Mouse (Mus musculus): ENCODE measurements around the gene Psen2. TPM values are rescaled to one million over a fixed set of nuclear protein-coding genes. Genes with fewer than 3 reads are reported as not detected.
A peak's percentile ranks its signal among the peaks of the same experiment; 100 is the strongest.

Psen2 gene
- polyA plus RNA-seq, 1 experiment from 2014 or later = 7.7 TPM

DNA sequence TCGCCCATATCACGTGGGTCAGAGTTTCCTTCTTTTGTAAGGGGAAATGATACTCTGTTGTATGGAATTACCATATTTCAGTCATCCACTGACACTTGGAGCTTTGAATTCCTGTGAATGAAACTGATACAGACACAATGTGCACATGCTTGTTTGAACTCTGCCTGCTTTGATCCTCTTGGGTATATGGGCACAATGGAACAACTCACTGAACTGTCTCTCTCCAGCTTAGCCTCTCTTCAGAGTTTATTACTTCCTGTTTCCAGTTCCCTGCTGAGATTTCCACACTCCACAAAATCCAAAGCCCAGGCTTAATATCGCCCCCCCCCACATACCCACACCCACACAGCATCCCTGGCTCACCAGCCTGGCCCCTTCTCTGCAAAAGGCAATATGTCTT is 31.5 kb downstream of the Psen2 start:
- no peak overlapping the region for H3K4me2 ChIP-seq (replicated peaks)
- no peak overlapping the region for H3K27ac ChIP-seq (replicated peaks)
- H3K9me3 ChIP-seq = no peaks in the 10 kb centered on the region
- no peak for ATAC-seq (ENCODE audit: low FRiP score, low read depth)
- H3K27me3 ChIP-seq = no peaks in the 10 kb centered on the region
- WGBS = 62% methylated on average over 3 of the region's 3 CpGs
- no peak overlapping the region for H3K9ac ChIP-seq (replicated peaks)
- H3K4me3 ChIP-seq = no peak overlapping the region
- H3K4me1 ChIP-seq = peaks cover 4% of the 10 kb centered on the region
- no peaks in the 10 kb centered on the region for H3K36me3 ChIP-seq

DNA sequence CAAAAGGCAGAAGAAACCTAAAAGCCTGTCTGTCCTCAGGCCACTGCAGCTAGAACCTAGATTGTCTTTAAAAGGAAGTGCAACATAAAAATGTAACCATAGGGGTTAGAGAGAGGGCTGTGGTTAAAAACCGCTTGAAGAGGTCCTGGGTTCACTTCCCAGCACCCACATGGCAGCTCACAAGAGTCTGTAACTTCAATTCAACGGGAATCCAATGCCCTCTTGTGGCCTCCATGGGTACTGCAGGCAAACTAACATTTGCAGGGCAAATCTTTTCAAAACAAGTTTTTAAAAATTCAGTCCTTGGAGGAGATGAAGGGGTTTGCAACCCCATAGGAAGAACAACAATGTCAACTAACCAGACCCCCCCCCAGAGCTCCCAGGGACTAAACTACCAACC is 32.7 kb downstream of the Psen2 start:
- Histone ChIP-seq H3K9ac (replicated peaks) (no peak overlapping the region), H3K27me3 (no peaks in the 10 kb centered on the region), H3K36me3 (no peaks in the 10 kb centered on the region), H3K4me1 (peaks cover 14% of the 10 kb centered on the region), H3K27ac (replicated peaks) (no peak overlapping the region), H3K9me3 (no peaks in the 10 kb centered on the region), H3K4me3 (no peak overlapping the region), H3K4me2 (replicated peaks) (no peak overlapping the region)
- ATAC-seq (ENCODE audit: low FRiP score, low read depth) = no peak
- WGBS = 22% methylated on average over 2 of the region's 2 CpGs

DNA sequence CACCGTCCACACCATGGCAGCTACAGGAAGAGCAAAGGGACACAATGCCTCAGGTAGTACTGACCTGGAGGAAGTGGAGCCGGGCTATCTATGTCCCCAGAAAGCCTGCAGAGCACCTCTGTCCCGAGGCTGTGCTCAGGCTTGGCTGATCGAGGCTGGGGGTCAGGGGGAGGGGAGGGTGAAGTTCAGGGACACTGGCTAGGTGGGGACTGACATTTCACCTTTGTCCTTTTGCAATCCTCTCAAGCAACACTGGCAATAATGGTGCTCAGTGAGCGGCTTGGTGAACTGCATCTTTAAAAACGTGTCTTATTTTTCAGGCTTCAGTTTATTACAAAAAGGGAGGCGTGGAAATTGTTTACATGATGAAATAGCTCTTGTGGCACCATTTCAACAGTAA is 33.3 kb downstream of the Psen2 start:
- H3K4me1 ChIP-seq = peaks cover 17% of the 10 kb centered on the region
- no peak overlapping the region for H3K4me2 ChIP-seq (replicated peaks)
- no peak overlapping the region for H3K9ac ChIP-seq (replicated peaks)
- H3K36me3 ChIP-seq = no peaks in the 10 kb centered on the region
- H3K27me3 ChIP-seq = no peaks in the 10 kb centered on the region
- no peaks in the 10 kb centered on the region for H3K9me3 ChIP-seq
- no peak for ATAC-seq (ENCODE audit: low FRiP score, low read depth)
- H3K27ac ChIP-seq (replicated peaks) = no peak overlapping the region
- 86% methylated on average over 7 of the region's 7 CpGs for WGBS
- H3K4me3 ChIP-seq = no peak overlapping the region

DNA sequence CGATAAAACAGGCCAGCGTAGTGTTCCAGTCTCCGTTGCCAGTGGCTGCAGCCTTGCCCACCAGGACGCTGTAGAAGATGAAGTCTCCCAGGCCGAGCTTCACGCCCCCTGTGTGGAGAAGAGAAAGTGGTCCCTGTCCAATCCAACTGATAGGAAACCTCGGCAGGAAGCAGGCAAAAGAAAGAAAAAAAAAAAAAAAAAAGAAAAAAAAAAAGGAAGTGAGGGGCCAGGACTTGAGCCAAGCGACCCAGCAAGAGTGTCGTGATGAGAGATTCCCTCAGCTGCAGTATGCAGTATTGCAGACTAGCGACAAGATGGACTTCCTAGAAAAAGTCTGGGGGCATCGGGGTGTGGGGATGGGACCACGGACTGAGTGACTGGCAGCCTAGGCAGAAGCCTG is 34.4 kb downstream of the Psen2 start:
- Histone ChIP-seq H3K9ac (replicated peaks) (no peak overlapping the region), H3K4me3 (no peak overlapping the region), H3K27ac (replicated peaks) (no peak overlapping the region), H3K4me1 (peaks cover 17% of the 10 kb centered on the region), H3K9me3 (no peaks in the 10 kb centered on the region), H3K36me3 (no peaks in the 10 kb centered on the region), H3K4me2 (replicated peaks) (no peak overlapping the region), H3K27me3 (no peaks in the 10 kb centered on the region)
- ATAC-seq (ENCODE audit: low FRiP score, low read depth) = no peak
- WGBS = 88% methylated on average over 12 of the region's 12 CpGs

DNA sequence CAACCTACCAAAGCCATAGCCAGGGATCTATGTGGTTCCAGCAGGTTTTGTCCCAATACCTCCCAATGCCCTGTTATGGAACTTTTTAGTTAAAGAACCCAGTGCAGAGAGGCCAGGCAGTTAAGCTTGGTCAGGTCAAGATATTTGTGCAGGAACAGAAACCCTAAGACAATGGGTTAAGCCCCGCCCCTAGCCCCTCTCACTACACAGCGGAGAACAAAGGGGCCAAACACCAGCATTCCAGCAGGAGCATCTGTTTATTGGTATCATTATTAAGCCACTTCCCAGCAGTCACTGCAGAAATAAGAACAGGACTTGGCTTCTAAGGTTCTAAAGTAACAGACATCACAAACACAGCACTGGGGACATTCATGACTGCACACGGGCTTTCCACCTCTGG is 36.5 kb downstream of the Psen2 start:
- Histone ChIP-seq H3K4me2 (replicated peaks) (peak overlapping the region; percentile 77; the same call in 1 of the 2 replicates), H3K4me1 (peaks cover 17% of the 10 kb centered on the region), H3K4me3 (no peak overlapping the region), H3K9ac (replicated peaks) (no peak overlapping the region; the same call in 1 of the 2 replicates), H3K27me3 (no peaks in the 10 kb centered on the region), H3K9me3 (no peaks in the 10 kb centered on the region), H3K36me3 (no peaks in the 10 kb centered on the region), H3K27ac (replicated peaks) (no peak overlapping the region)
- 79% methylated on average over 3 of the region's 3 CpGs for WGBS
- no peak for ATAC-seq (ENCODE audit: low FRiP score, low read depth)

DNA sequence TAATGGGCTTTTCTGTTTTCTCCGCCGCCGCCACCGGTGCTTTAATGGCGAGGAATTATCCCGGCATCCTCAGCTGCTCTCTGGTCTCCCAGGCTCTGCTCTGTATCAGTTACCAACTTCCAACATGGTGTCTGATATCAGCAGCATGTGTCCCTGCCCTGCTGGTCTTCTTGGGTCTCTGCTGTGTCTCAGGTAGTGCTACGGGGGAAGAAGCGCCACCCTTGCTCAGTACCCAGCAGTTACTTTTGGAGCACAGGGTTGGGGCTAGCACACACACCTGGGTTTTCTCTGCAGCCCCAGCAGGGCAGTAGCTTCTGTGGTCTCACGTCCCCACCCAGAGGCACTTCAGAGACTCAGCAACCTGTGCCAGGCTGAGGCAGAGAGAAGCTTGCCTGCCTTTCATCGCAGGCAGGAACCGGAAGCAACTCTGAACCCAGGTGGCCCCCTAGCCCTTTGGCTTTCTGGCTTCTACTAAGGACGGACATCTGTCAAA is 37.0 kb downstream of the Psen2 start:
- Histone ChIP-seq H3K4me3 (peak overlapping the region; percentile 47), H3K27me3 (no peaks in the 10 kb centered on the region), H3K27ac (replicated peaks) (peak overlapping the region; percentile 39; the same call in 1 of the 2 replicates), H3K36me3 (no peaks in the 10 kb centered on the region), H3K9ac (replicated peaks) (peak overlapping the region; percentile 39), H3K9me3 (no peaks in the 10 kb centered on the region), H3K4me1 (peaks cover 17% of the 10 kb centered on the region), H3K4me2 (replicated peaks) (peak overlapping the region; percentile 77)
- peak; percentile 35; the same call in 1 of the 2 replicates for ATAC-seq (ENCODE audit: low FRiP score, low read depth)
- WGBS = 10% methylated on average over 12 of the region's 12 CpGs

DNA sequence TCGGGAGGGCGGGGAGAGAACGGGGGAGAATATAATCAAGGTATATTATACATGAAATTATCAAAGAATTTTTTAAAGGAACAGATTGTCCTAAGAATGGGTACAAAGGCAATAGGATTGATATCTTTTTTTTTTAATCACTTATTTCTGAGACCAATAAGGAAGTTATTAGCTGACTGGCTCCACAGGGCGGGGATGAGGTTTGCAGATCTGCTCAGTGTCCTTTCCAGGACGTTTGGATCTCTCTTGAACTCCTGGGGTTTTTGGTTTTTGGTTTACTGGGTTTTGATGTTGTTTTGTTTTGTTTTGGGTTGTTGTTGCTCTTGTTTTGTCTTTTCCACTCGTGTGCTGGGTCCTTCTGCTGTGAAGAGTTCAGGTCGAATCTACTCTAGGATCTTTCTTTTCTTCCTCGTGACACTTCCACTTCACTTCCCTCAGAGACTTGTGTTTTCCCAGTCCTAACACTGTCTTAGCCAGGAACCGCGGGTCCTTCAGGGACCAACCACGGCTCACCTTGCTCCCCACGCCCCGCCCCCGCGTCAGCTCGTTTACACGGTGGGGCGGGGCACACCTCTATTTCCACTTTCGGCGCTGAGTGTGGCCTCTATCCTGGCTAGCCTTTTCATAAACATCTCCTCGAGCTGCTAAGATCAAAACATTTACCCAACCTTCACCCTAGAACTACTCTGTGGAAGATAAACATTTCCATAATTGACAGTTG is 37.6 kb downstream of the Psen2 start:
- H3K9ac ChIP-seq (replicated peaks) = peak overlapping the region; percentile 39
- peak overlapping the region; percentile 47 for H3K4me3 ChIP-seq
- H3K36me3 ChIP-seq = no peaks in the 10 kb centered on the region
- H3K9me3 ChIP-seq = no peaks in the 10 kb centered on the region
- peaks cover 17% of the 10 kb centered on the region for H3K4me1 ChIP-seq
- H3K4me2 ChIP-seq (replicated peaks) = peak overlapping the region; percentile 77
- H3K27me3 ChIP-seq = no peaks in the 10 kb centered on the region
- 17% methylated on average over 21 of the region's 21 CpGs for WGBS
- peak overlapping the region; percentile 39; the same call in 1 of the 2 replicates for H3K27ac ChIP-seq (replicated peaks)
- peak; percentile 83 for ATAC-seq (ENCODE audit: low FRiP score, low read depth)

DNA sequence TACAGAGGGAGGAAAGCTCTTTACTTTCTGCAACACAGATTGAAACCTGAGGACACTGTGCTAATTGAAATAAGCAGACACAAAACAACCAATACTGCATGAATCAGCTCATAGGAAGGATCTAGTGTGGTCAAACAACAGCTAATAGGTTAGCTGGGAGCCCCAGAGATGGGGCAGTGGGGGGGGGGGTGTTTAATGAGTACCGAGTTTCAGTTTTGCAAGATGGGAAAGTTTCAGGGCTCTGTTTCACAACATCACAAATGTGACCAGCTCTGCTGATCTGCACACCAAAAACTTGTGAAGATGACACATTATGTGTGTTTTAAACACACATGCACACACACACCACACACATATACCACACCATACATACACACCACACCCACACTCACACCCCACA is 41.2 kb downstream of the Psen2 start:
- Histone ChIP-seq H3K4me3 (no peak overlapping the region), H3K9ac (replicated peaks) (no peak overlapping the region), H3K27ac (replicated peaks) (no peak overlapping the region), H3K36me3 (no peaks in the 10 kb centered on the region), H3K9me3 (no peaks in the 10 kb centered on the region), H3K4me1 (peaks cover 16% of the 10 kb centered on the region), H3K4me2 (replicated peaks) (no peak overlapping the region), H3K27me3 (no peaks in the 10 kb centered on the region)
- ATAC-seq (ENCODE audit: low FRiP score, low read depth) = no peak
- 100% methylated on average over 1 of the region's 1 CpGs for WGBS

DNA sequence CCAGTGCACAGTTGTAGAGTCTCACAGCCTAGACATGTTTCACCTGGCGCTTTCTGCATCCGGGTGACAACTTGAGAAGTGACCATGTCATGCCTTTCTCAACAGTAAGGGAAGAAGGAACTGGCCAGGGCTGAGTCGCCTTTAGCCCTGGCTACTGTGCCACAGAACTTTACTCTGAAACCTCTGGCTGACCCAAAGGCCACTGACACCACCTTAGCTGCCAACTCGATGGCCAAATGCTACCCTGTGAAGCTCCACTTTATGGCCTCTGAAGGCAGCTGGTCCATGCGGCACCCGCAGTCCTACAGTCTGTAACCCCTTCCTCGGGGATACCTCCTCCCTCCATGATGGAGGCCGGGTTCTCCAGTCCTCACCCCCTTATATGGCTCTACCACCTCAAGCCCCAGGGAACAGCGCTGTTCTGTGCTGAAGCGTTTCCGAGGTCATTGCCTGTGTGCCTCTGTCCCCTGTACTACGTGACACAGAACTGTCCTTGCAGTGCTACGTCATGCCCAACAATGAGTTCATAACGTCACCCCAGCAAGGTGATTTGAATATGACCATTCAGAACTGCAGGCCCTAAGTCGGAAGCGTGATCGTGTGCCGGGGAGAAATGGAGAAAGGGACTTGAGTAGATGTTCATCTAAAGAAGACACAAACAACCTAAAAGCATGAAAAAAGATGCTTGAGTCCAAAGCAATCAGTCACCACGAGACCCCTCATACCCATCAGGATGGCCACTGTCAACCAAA is 42.3 kb downstream of the Psen2 start:
- Histone ChIP-seq H3K9ac (replicated peaks) (no peak overlapping the region), H3K36me3 (no peaks in the 10 kb centered on the region), H3K27me3 (no peaks in the 10 kb centered on the region), H3K4me3 (no peak overlapping the region), H3K27ac (replicated peaks) (no peak overlapping the region), H3K9me3 (no peaks in the 10 kb centered on the region), H3K4me2 (replicated peaks) (no peak overlapping the region), H3K4me1 (peaks cover 6% of the 10 kb centered on the region)
- 91% methylated on average over 19 of the region's 19 CpGs for WGBS
- no peak for ATAC-seq (ENCODE audit: low FRiP score, low read depth)

DNA sequence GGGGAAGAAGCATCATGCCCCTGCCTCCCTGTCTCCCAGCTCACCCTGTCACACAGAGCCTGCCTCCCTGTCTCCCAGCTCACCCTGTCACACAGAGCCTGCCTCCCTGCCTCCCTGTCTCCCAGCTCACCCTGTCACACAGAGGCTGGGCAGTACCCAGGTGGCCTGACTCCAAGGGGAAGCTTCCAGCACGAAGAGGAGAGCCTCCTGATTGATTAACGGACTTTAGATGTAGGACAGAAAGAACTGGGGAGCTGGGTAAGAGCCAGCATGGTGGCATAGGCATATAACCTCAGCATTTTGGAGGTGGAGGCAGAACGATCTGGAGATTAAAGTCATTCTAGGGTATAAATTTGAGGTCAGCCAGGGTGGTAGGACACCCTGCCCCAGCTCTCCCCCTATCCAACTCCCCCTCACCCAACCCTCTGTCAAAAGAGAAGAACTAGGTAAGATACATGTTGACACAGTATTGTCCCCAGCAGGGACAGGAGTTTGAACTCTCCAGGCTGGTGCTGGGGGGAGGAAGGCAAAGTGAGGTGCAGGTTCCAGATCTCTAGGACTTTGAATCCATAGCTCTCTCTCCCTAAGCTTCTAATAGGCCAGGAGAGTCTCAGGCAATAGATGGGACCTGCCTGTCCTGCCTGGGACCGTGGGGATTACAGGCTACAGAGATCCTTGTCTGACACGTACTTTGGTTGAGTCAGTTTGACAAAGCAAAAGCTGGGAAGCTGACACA is 46.5 kb downstream of the Psen2 start:
- H3K27ac ChIP-seq (replicated peaks) = no peak overlapping the region
- H3K27me3 ChIP-seq = no peaks in the 10 kb centered on the region
- no peak for ATAC-seq (ENCODE audit: low FRiP score, low read depth)
- H3K9ac ChIP-seq (replicated peaks) = no peak overlapping the region
- no peaks in the 10 kb centered on the region for H3K36me3 ChIP-seq
- 59% methylated on average over 5 of the region's 5 CpGs for WGBS
- H3K4me1 ChIP-seq = no peaks in the 10 kb centered on the region
- H3K4me2 ChIP-seq (replicated peaks) = no peak overlapping the region
- no peaks in the 10 kb centered on the region for H3K9me3 ChIP-seq
- H3K4me3 ChIP-seq = no peak overlapping the region

DNA sequence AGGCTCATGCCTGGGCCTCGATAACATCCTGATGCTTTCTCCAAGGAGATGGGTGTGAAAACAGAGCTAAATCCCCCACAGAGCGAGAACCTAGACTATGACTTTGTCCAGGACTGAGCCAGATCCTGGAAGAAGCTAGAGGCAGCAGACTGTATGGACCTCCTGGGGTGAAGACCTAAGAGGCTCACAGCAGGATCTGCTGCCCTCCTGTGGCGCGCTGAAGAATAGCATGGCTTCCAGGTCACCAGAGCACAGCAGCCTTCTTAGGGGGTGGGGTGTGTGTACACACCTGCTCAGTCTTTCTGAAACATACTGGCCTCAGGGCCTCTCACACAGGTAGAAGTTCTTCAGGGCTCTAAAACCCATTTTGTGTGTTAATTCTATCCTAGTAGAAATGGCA is 48.2 kb downstream of the Psen2 start:
- H3K27me3 ChIP-seq = no peaks in the 10 kb centered on the region
- H3K36me3 ChIP-seq = no peaks in the 10 kb centered on the region
- H3K9ac ChIP-seq (replicated peaks) = no peak overlapping the region
- H3K4me1 ChIP-seq = no peaks in the 10 kb centered on the region
- H3K9me3 ChIP-seq = no peaks in the 10 kb centered on the region
- H3K27ac ChIP-seq (replicated peaks) = no peak overlapping the region
- ATAC-seq (ENCODE audit: low FRiP score, low read depth) = peak; percentile 69
- no peak overlapping the region for H3K4me2 ChIP-seq (replicated peaks)
- no peak overlapping the region for H3K4me3 ChIP-seq
- WGBS = 19% methylated on average over 4 of the region's 4 CpGs

DNA sequence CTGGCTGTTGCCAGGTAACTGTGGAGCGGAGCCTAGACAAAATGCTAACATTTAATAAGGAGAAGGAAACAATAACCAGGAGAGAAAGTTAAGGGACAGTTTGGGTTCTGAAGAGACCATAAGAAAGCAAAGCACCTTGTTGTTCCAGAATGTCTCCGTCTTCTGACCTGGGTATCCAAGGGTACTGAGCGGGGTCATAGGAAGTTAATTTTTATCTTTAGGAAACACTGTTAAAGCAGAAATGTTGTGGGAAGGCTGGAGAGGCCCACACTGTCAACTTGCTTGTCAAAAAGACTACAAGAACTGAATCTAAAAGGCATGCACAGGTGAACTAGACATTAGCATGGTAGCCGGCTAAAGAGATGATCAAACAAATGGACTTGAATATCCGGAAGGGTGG is 50.3 kb downstream of the Psen2 start:
- H3K4me1 ChIP-seq = no peaks in the 10 kb centered on the region
- ATAC-seq (ENCODE audit: low FRiP score, low read depth) = no peak
- no peak overlapping the region for H3K4me3 ChIP-seq
- H3K9me3 ChIP-seq = no peaks in the 10 kb centered on the region
- H3K4me2 ChIP-seq (replicated peaks) = no peak overlapping the region
- no peak overlapping the region for H3K27ac ChIP-seq (replicated peaks)
- 93% methylated on average over 5 of the region's 5 CpGs for WGBS
- H3K27me3 ChIP-seq = no peaks in the 10 kb centered on the region
- no peaks in the 10 kb centered on the region for H3K36me3 ChIP-seq
- H3K9ac ChIP-seq (replicated peaks) = no peak overlapping the region

Data from midbrain, embryonic 12.5 days (tissue).